Mouse (Mus musculus) stomach, embryonic 15.5 days (tissue): ENCODE data around the gene Foxp2. TPM values are rescaled to one million over a fixed set of nuclear protein-coding genes. Genes with fewer than 3 reads are reported as not detected.
A peak's percentile ranks its signal among the peaks of the same experiment; 100 is the strongest.

Source experiments
- ATAC-seq: fragments of 200-750 bp; cut with Nextera tagmentation; 2 replicates; pipeline ENCODE4 v1.8.0; 2017; ENCODE audit warnings: low read depth, moderate number of reproducible peaks, moderate TSS enrichment; ENCODE audit not compliant: insufficient read depth, low FRiP score
- H3K27ac ChIP-seq: fragments of 300-500 bp; sonication (generic); 2 replicates; pipeline ENCODE4 v1.5.1; 2015; ENCODE audit warnings: mild to moderate bottlenecking, inconsistent platforms
- H3K27me3 ChIP-seq: fragments of 300-500 bp; sonication (generic); replicated peaks from 2 replicates; pipeline ENCODE4 v1.6.1; 2015; ENCODE audit warnings: inconsistent platforms
- H3K36me3 ChIP-seq: fragments of 300-500 bp; sonication (generic); 2 replicates; pipeline ENCODE4 v1.6.1; 2015; ENCODE audit warnings: inconsistent platforms
- H3K4me1 ChIP-seq: fragments of 300-500 bp; sonication (generic); 2 replicates; pipeline ENCODE4 v1.6.1; 2015; ENCODE audit warnings: inconsistent platforms
- H3K4me2 ChIP-seq: fragments of 300-500 bp; sonication (generic); 2 replicates; pipeline ENCODE4 v1.6.1; 2015; ENCODE audit warnings: mild to moderate bottlenecking, inconsistent platforms
- H3K4me3 ChIP-seq: fragments of 300-500 bp; sonication (generic); replicated peaks from 2 replicates; pipeline ENCODE4 v1.5.1; 2015; ENCODE audit warnings: inconsistent platforms
- H3K9ac ChIP-seq: fragments of 300-500 bp; sonication (generic); 2 replicates; pipeline ENCODE4 v1.6.1; 2015; ENCODE audit warnings: inconsistent platforms
- H3K9me3 ChIP-seq: fragments of 300-500 bp; sonication (generic); 2 replicates; pipeline ENCODE4 v1.6.1; 2016; ENCODE audit warnings: inconsistent platforms
- WGBS: fragments of 180-500 bp; shearing (Covaris S2); methylation state at CpG from one replicate; pipeline ENCODE4 v1.1.7; 2015; 5-methylcytosine and 5-hydroxymethylcytosine counted together
- polyA plus RNA-seq: library from polyadenylated mRNA; unstranded; fragments of >200 nt; fragmentation: Nextera tagmentation; extraction: Ambion mirVana; gene quantifications from 2 replicates; pipeline ENCODE4 v1.2.1, GENCODE M21; 2015

The Foxp2 gene
- polyA plus RNA-seq, 1 experiment from 2014 or later = 30.2 TPM

- no peak for ATAC-seq
- no peak overlapping the region for H3K9ac ChIP-seq
- WGBS = 60% methylated on average over 5 of the region's 5 CpGs
- H3K27me3 ChIP-seq = no peaks in the 10 kb centered on the region
- H3K4me3 ChIP-seq = no peak overlapping the region
- no peaks in the 10 kb centered on the region for H3K4me1 ChIP-seq
- H3K4me2 ChIP-seq = no peak overlapping the region
- H3K27ac ChIP-seq = no peak overlapping the region
- H3K36me3 ChIP-seq = no peaks in the 10 kb centered on the region
- no peaks in the 10 kb centered on the region for H3K9me3 ChIP-seq
Observed at GRCm38 (mm10) chr6:15310671-15311070, 409.5 kb downstream of the Foxp2 start.

DNA sequence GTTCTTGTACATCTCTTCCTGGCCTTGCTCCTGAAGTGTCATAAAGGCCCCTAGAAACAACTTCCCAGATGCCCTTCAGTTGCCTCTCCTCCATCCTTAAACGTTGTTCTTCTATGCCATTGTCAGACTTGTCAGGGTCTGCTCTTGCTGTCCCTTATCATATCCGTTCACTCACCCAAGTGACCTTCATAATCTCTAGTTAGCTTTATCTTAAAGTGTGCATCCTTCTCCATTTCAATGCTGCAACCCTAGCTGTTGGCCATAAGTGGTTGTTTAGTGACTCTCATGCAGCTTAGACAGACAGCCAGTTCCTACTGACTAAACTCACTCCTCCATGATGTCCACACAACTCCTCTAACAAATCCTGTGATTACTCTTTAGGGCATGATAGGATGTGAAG lies 415.8 kb downstream of the Foxp2 start:
- Histone ChIP-seq H3K4me2 (no peak overlapping the region), H3K4me1 (no peaks in the 10 kb centered on the region), H3K9ac (no peak overlapping the region), H3K27ac (no peak overlapping the region), H3K9me3 (no peaks in the 10 kb centered on the region), H3K4me3 (no peak overlapping the region), H3K36me3 (no peaks in the 10 kb centered on the region), H3K27me3 (no peaks in the 10 kb centered on the region)
- ATAC-seq = no peak
- 75% methylated on average over 2 of the region's 2 CpGs for WGBS

GRCm38 (mm10) chr6:15318343-15318742 lies 417.2 kb downstream of the Foxp2 start:
- Histone ChIP-seq H3K4me2 (no peak overlapping the region), H3K27me3 (no peaks in the 10 kb centered on the region), H3K4me1 (no peaks in the 10 kb centered on the region), H3K9ac (no peak overlapping the region), H3K27ac (no peak overlapping the region), H3K36me3 (no peaks in the 10 kb centered on the region), H3K4me3 (no peak overlapping the region), H3K9me3 (no peaks in the 10 kb centered on the region)
- 87% methylated on average over 2 of the region's 2 CpGs for WGBS
- ATAC-seq = no peak

GRCm38 (mm10) chr6:15321551-15321974 lies 420.4 kb downstream of the Foxp2 start:
- Histone ChIP-seq H3K4me1 (no peaks in the 10 kb centered on the region), H3K4me2 (no peak overlapping the region), H3K4me3 (no peak overlapping the region), H3K9ac (no peak overlapping the region), H3K27ac (no peak overlapping the region; the same call in 1 of the 2 replicates), H3K36me3 (no peaks in the 10 kb centered on the region), H3K9me3 (no peaks in the 10 kb centered on the region), H3K27me3 (no peaks in the 10 kb centered on the region)
- peak; percentile 75; the same call in 1 of the 2 replicates for ATAC-seq
- 39% methylated on average over 2 of the region's 2 CpGs for WGBS

DNA sequence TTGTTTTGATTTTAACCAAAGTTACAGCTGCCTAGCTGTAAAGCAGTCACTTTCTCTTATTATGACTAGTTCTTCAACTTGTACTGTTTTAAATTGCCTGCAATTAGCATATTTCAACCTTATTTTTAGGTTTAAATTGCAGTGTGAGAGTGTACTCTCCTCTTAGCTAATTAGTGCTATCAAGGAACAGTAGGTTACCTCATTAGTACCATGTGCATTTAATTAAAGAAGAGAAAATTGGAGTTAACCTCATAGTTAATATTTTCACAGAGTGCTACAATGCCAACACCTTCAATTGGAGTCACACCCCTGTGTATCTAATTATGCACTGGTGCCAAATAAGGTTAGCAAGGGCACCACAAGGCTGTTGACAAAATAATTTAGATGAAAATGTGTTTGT lies 421.9 kb downstream of the Foxp2 start:
- Histone ChIP-seq H3K36me3 (no peaks in the 10 kb centered on the region), H3K4me3 (no peak overlapping the region), H3K4me2 (no peak overlapping the region), H3K9me3 (no peaks in the 10 kb centered on the region), H3K4me1 (no peaks in the 10 kb centered on the region), H3K9ac (no peak overlapping the region), H3K27ac (no peak overlapping the region), H3K27me3 (no peaks in the 10 kb centered on the region)
- ATAC-seq = no peak

DNA sequence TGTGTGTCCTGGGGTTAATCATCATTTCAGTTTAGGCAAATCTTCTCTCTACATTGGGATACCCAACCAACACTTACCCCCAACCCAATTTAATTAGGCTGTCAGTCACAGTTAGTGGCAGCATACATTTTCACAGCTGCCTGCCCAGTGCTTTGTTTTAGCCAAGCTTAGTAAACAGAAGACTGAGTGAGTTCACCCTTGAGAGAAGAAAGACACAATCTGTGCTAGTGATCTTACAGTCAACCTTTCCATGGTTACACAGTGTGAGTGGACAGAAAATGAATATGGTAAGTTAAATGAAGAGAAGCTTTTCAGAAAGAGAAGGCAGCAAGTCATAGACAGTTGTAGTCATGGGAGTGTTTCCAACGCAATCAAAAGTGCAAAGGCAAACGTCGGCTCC lies 446.6 kb downstream of the Foxp2 start:
- Histone ChIP-seq H3K27ac (no peak overlapping the region), H3K9me3 (no peaks in the 10 kb centered on the region), H3K36me3 (no peaks in the 10 kb centered on the region), H3K4me1 (no peaks in the 10 kb centered on the region), H3K4me2 (no peak overlapping the region), H3K9ac (no peak overlapping the region), H3K27me3 (no peaks in the 10 kb centered on the region), H3K4me3 (no peak overlapping the region)
- WGBS = 74% methylated on average over 3 of the region's 3 CpGs
- no peak for ATAC-seq

DNA sequence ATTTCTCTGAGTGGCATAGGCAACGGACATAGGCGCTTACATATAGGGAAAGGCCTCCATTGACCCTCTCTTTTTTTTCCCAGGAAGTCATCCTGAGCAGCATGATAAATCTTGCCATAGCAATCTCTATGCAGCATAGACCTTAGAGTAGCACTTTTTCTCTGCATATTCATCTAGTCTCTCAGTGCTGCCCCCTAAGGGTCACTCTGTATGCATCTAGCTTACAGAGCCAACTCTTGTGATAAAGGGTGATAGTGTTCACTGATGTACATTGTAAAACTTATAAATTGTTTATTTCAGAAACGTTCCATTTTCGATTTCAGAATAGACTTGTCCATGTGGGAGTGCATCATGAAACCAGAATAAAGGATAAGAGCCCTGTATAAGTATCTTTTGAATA lies 454.7 kb downstream of the Foxp2 start:
- Histone ChIP-seq H3K36me3 (no peaks in the 10 kb centered on the region), H3K27ac (no peak overlapping the region), H3K4me3 (no peak overlapping the region), H3K27me3 (no peaks in the 10 kb centered on the region), H3K4me2 (no peak overlapping the region), H3K4me1 (no peaks in the 10 kb centered on the region), H3K9ac (no peak overlapping the region), H3K9me3 (no peaks in the 10 kb centered on the region)
- ATAC-seq = no peak
- WGBS = 77% methylated on average over 4 of the region's 4 CpGs

DNA sequence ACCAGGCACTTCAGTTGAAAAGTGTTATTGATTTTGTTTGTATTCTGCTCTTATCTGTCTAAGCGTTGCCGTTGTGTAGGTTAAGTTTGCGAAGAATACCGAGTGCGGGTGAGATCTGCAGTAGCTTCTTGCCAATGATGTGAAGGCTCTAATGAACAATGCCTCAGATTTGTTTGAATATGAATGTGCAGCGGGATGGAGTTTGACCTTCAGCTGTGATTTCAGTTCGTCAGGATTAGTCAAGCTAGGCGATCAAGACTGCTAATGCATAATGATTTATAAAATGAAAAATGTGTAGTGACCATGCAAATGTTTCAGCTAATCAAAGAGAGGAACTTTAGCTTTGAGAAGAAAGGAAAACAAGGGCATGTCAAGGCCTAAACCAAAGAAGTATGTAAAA lies 469.1 kb downstream of the Foxp2 start:
- 52% methylated on average over 8 of the region's 8 CpGs for WGBS
- no peaks in the 10 kb centered on the region for H3K27me3 ChIP-seq
- no peak overlapping the region for H3K9ac ChIP-seq
- H3K4me1 ChIP-seq = peaks cover 2% of the 10 kb centered on the region; the same call in 1 of the 2 replicates
- H3K9me3 ChIP-seq = no peaks in the 10 kb centered on the region
- no peak overlapping the region for H3K4me2 ChIP-seq
- no peak overlapping the region for H3K4me3 ChIP-seq
- no peak for ATAC-seq
- no peaks in the 10 kb centered on the region for H3K36me3 ChIP-seq
- no peak overlapping the region for H3K27ac ChIP-seq

- ATAC-seq = no peak
- no peaks in the 10 kb centered on the region for H3K36me3 ChIP-seq
- H3K9ac ChIP-seq = no peak overlapping the region
- no peaks in the 10 kb centered on the region for H3K9me3 ChIP-seq
- WGBS = 85% methylated on average over 4 of the region's 4 CpGs
- H3K4me2 ChIP-seq = no peak overlapping the region
- H3K27me3 ChIP-seq = no peaks in the 10 kb centered on the region
- peaks cover 2% of the 10 kb centered on the region; the same call in 1 of the 2 replicates for H3K4me1 ChIP-seq
- H3K27ac ChIP-seq = no peak overlapping the region
- H3K4me3 ChIP-seq = no peak overlapping the region
Observed at GRCm38 (mm10) chr6:15370827-15371226, 469.7 kb downstream of the Foxp2 start.

DNA sequence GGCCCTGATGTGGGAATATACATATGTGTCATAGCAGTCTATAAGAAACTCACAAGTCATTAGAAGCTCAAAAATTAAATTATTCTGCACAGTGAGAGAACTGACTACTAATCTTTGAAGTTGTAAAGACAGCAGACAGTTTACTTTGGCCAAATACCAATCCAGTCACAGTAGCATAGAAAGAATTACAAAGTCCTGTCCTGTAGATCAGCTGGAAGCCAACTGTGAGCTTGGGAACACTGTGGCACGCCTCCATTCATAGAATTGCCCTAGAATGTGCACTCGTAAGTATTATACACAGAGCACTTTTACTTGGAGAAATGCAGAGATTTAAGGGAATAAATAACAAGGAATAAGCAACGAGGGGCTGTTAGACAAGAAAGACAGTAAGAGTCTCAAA lies 472.5 kb downstream of the Foxp2 start:
- WGBS = 66% methylated on average over 3 of the region's 3 CpGs
- no peak overlapping the region for H3K27ac ChIP-seq
- H3K9me3 ChIP-seq = no peaks in the 10 kb centered on the region
- H3K9ac ChIP-seq = no peak overlapping the region
- H3K36me3 ChIP-seq = no peaks in the 10 kb centered on the region
- no peak for ATAC-seq
- H3K27me3 ChIP-seq = no peaks in the 10 kb centered on the region
- H3K4me2 ChIP-seq = no peak overlapping the region
- no peaks in the 10 kb centered on the region for H3K4me1 ChIP-seq
- H3K4me3 ChIP-seq = no peak overlapping the region

DNA sequence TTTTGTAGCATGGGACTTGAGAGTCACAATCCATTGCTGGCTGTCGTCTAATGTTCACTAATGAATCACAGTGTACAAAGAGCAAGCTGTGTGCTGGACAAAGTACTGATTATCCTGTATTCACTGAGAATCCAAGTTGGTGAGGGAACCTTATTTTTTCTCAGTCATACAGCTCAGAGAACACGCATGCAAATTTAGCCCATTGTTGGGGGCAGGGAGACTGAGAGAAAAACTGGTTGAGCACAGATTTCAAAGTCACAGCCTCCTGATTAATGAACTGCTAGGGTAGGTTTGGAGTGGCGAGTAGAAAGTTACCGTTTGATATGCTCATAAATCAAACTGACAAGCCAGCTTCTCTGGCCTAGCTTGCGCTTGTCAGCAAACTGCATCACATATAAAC lies 477.1 kb downstream of the Foxp2 start:
- 40% methylated on average over 5 of the region's 5 CpGs for WGBS
- Histone ChIP-seq H3K36me3 (no peaks in the 10 kb centered on the region), H3K4me1 (no peaks in the 10 kb centered on the region), H3K27me3 (no peaks in the 10 kb centered on the region), H3K4me3 (no peak overlapping the region), H3K27ac (no peak overlapping the region), H3K9ac (no peak overlapping the region), H3K4me2 (no peak overlapping the region), H3K9me3 (no peaks in the 10 kb centered on the region)
- no peak for ATAC-seq

GRCm38 (mm10) chr6:15396462-15396861 lies 495.3 kb downstream of the Foxp2 start:
- no peak for ATAC-seq
- no peaks in the 10 kb centered on the region for H3K4me1 ChIP-seq
- no peaks in the 10 kb centered on the region for H3K36me3 ChIP-seq
- H3K4me3 ChIP-seq = no peak overlapping the region
- no peaks in the 10 kb centered on the region for H3K9me3 ChIP-seq
- no peaks in the 10 kb centered on the region for H3K27me3 ChIP-seq
- H3K9ac ChIP-seq = no peak overlapping the region
- no peak overlapping the region for H3K4me2 ChIP-seq
- WGBS = 68% methylated on average over 6 of the region's 6 CpGs
- H3K27ac ChIP-seq = no peak overlapping the region

DNA sequence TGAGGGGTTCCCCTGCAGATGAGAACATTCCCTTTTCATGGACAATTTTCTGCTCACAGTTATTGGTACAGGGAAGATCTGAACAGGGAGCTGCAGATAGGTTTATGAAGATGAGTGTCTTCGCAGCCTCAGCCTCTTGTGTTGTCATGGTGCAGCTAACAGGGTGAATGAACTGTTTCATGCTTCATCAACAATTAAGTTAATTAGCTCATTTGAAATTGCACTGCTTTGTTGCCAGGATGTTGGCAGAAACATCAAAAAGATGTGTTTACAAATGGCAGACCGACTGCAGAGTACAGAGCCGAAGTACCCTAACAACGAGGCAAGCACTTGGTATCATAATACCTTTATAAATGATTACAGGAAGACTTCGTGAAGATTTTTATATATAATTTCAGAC lies 496.3 kb downstream of the Foxp2 start:
- no peak for ATAC-seq
- H3K27me3 ChIP-seq = no peaks in the 10 kb centered on the region
- no peak overlapping the region for H3K4me2 ChIP-seq
- no peak overlapping the region for H3K27ac ChIP-seq
- no peak overlapping the region for H3K9ac ChIP-seq
- H3K9me3 ChIP-seq = no peaks in the 10 kb centered on the region
- H3K36me3 ChIP-seq = no peaks in the 10 kb centered on the region
- H3K4me1 ChIP-seq = no peaks in the 10 kb centered on the region
- 79% methylated on average over 5 of the region's 5 CpGs for WGBS
- no peak overlapping the region for H3K4me3 ChIP-seq
